ENCODE assay signal across 15 mouse cellular contexts in the genomic region with DNA sequence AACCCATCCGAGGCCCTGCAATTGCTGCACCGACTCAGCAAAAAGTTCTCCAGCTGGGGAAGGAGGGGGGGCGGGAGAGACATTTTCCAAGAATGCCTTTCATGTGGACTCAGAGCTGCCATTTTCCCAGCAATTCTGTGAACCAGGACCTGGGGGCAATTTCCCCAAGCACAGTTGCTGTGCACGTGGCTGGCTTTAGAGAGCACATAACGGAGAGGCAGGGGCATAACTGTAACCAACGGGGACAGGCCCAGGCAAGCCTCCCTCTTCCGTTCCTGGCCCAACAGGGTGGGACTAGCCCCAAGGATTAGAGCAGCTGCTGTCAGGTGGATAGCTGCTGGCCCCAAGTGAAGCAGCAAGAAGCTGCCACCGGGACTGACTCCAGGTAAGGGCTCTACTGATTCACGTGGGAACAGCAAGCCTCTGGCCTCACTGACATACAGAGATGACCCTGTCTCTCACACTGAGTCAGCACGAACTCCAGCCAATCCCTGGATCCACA. TPM values are rescaled to one million over a fixed set of nuclear protein-coding genes. Genes with fewer than 3 reads are reported as not detected.
A peak's percentile ranks its signal among the peaks of the same experiment; 100 is the strongest.
DNase-seq lines count a peak whose midpoint lies in the region; ATAC-seq lines count a peak whose summit lies in the region.
"Had no signal": no experiment of that assay in that cellular context is flagged by ENCODE, and none has a peak within 500 bp of the region (broad histone marks: within the 10 kb centered on the region; RNA-seq: fewer than 3 reads in every experiment).

No protein-coding gene starts in this region.

- H3K4me2 ChIP-seq in midbrain, embryonic 11.5 days: no peak overlapping the region
- no peak overlapping the region for H3K4me2 ChIP-seq in midbrain, embryonic 16.5 days (ENCODE audit: low read length)
- peak overlapping the region; percentile 28 for H3K4me2 ChIP-seq in embryonic facial prominence, embryonic 13.5 days
- H3K4me2 ChIP-seq in limb, embryonic 15.5 days: 0 out of 2 replicates have a peak overlapping the region, but pooled peaks have one; percentile 8
- H3K4me2 ChIP-seq: heart, embryonic 12.5 days; hindbrain, embryonic 12.5 days; liver, embryonic 11.5 days; midbrain, embryonic 13.5 days had no signal

- peak; percentile 85 for DNase-seq in midbrain, embryonic 11.5 days (ENCODE audit: low spot score, missing footprints)
- peak; percentile 86 for DNase-seq in NIH3T3 (ENCODE audit: low read depth)
- no peak for DNase-seq in adrenal gland, postnatal 36 days
- DNase-seq in cerebellum, adult 11-12 months: no peak
- no peak for DNase-seq in layer of hippocampus, adult 9-10 months (ENCODE audit: low spot score)
- DNase-seq: kidney, adult 8-10 months had no signal

- H3K4me3 ChIP-seq in midbrain, embryonic 11.5 days (ENCODE audit: low read depth, low read length): no peak overlapping the region
- no peak overlapping the region for H3K4me3 ChIP-seq in midbrain, embryonic 16.5 days (ENCODE audit: low read depth, low read length)
- H3K4me3 ChIP-seq in embryonic facial prominence, embryonic 13.5 days: no peak overlapping the region
- no peak overlapping the region for H3K4me3 ChIP-seq in limb, embryonic 15.5 days
- H3K4me3 ChIP-seq: heart, embryonic 12.5 days; hindbrain, embryonic 12.5 days; midbrain, embryonic 13.5 days had no signal

- ATAC-seq in midbrain, embryonic 11.5 days (ENCODE audit: low FRiP score): no peak
- no peak for ATAC-seq in midbrain, embryonic 16.5 days
- ATAC-seq in embryonic facial prominence, embryonic 13.5 days (ENCODE audit: insufficient number of reproducible peaks, insufficient read depth, low FRiP score, low TSS enrichment, low read depth): 0 out of 2 replicates have a peak, but pooled peaks have one; percentile 48
- ATAC-seq in limb, embryonic 15.5 days (ENCODE audit: insufficient number of reproducible peaks, low FRiP score, low TSS enrichment, low read depth): no peak
- ATAC-seq: lung, postnatal 0 days; midbrain, embryonic 13.5 days had no signal

- no peak overlapping the region for H3K9ac ChIP-seq in midbrain, embryonic 11.5 days (ENCODE audit: low read length)
- no peak overlapping the region for H3K9ac ChIP-seq in midbrain, embryonic 16.5 days (ENCODE audit: low read depth, low read length)
- H3K9ac ChIP-seq in embryonic facial prominence, embryonic 13.5 days: no peak overlapping the region
- no peak overlapping the region for H3K9ac ChIP-seq in limb, embryonic 15.5 days
- H3K9ac ChIP-seq: heart, embryonic 12.5 days; hindbrain, embryonic 12.5 days; midbrain, embryonic 13.5 days had no signal

- no peaks in the 10 kb centered on the region for H3K9me3 ChIP-seq in midbrain, embryonic 11.5 days (ENCODE audit: control insufficient read depth, low read length)
- no peaks in the 10 kb centered on the region for H3K9me3 ChIP-seq in midbrain, embryonic 16.5 days (replicated peaks; ENCODE audit: control insufficient read depth, low read length, poor library complexity, severe bottlenecking)
- no peaks in the 10 kb centered on the region for H3K9me3 ChIP-seq in embryonic facial prominence, embryonic 13.5 days
- no peaks in the 10 kb centered on the region for H3K9me3 ChIP-seq in limb, embryonic 15.5 days
- H3K9me3 ChIP-seq: heart, embryonic 12.5 days; hindbrain, embryonic 12.5 days; midbrain, embryonic 13.5 days had no signal

- H3K36me3 ChIP-seq in midbrain, embryonic 11.5 days (ENCODE audit: control insufficient read depth, insufficient read depth, low read length): no peaks in the 10 kb centered on the region
- H3K36me3 ChIP-seq in midbrain, embryonic 16.5 days (ENCODE audit: control insufficient read depth, insufficient read depth, low read length): no peaks in the 10 kb centered on the region
- no peaks in the 10 kb centered on the region for H3K36me3 ChIP-seq in embryonic facial prominence, embryonic 13.5 days
- no peaks in the 10 kb centered on the region for H3K36me3 ChIP-seq in limb, embryonic 15.5 days
- H3K36me3 ChIP-seq: heart, embryonic 12.5 days; hindbrain, embryonic 12.5 days; midbrain, embryonic 13.5 days had no signal

- H3K4me1 ChIP-seq in midbrain, embryonic 11.5 days (ENCODE audit: control insufficient read depth, insufficient read depth, low read length): peaks cover 3% of the 10 kb centered on the region; the same call in 1 of the 2 replicates
- H3K4me1 ChIP-seq in midbrain, embryonic 16.5 days (ENCODE audit: control insufficient read depth, insufficient read depth, low read length): no peaks in the 10 kb centered on the region
- H3K4me1 ChIP-seq in embryonic facial prominence, embryonic 13.5 days: peaks cover 59% of the 10 kb centered on the region
- H3K4me1 ChIP-seq in limb, embryonic 15.5 days: peaks cover 55% of the 10 kb centered on the region
- H3K4me1 ChIP-seq: midbrain, embryonic 13.5 days had no signal

- H3K27ac ChIP-seq in midbrain, embryonic 11.5 days (ENCODE audit: low read depth, low read length): no peak overlapping the region
- no peak overlapping the region for H3K27ac ChIP-seq in midbrain, embryonic 16.5 days (ENCODE audit: low read length)
- H3K27ac ChIP-seq in embryonic facial prominence, embryonic 13.5 days: peak overlapping the region; percentile 87
- H3K27ac ChIP-seq in limb, embryonic 15.5 days: peak overlapping the region; percentile 80
- H3K27ac ChIP-seq: hindbrain, embryonic 12.5 days; midbrain, embryonic 13.5 days had no signal

- H3K27me3 ChIP-seq in midbrain, embryonic 11.5 days (ENCODE audit: control insufficient read depth, insufficient read depth, low read length): no peaks in the 10 kb centered on the region
- no peaks in the 10 kb centered on the region for H3K27me3 ChIP-seq in midbrain, embryonic 16.5 days (ENCODE audit: control insufficient read depth, insufficient read depth, low read depth, low read length)
- no peaks in the 10 kb centered on the region for H3K27me3 ChIP-seq in embryonic facial prominence, embryonic 13.5 days
- H3K27me3 ChIP-seq in limb, embryonic 15.5 days: no peaks in the 10 kb centered on the region
- H3K27me3 ChIP-seq: heart, embryonic 12.5 days; hindbrain, embryonic 12.5 days; midbrain, embryonic 13.5 days had no signal

- WGBS in midbrain, embryonic 11.5 days: 42% methylated on average over 10 of the region's 10 CpGs
- WGBS in midbrain, embryonic 16.5 days: 29% methylated on average over 10 of the region's 10 CpGs
- WGBS in embryonic facial prominence, embryonic 13.5 days: 6% methylated on average over 10 of the region's 10 CpGs
- 13% methylated on average over 10 of the region's 10 CpGs for WGBS in limb, embryonic 15.5 days

RNA-seq across cellular contexts. Expression of a gene that starts 37.0 kb away (rescaled TPM):
- 1,135 and 1,165 TPM in 2 replicates for polyA plus RNA-seq in midbrain, embryonic 11.5 days (2014; fragmentation: Nextera tagmentation; extraction: Ambion mirVana)
- polyA plus RNA-seq in midbrain, embryonic 16.5 days (2015; fragmentation: Nextera tagmentation; extraction: Ambion mirVana): 19.3 TPM in 2 replicates
- 743 and 842 TPM in 2 replicates for polyA plus RNA-seq in embryonic facial prominence, embryonic 13.5 days (2015; fragmentation: Nextera tagmentation; extraction: Ambion mirVana)
- polyA plus RNA-seq in limb, embryonic 15.5 days (2015; fragmentation: Nextera tagmentation; extraction: Ambion mirVana): 582 and 638 TPM in 2 replicates
- total RNA-seq in adrenal gland, postnatal 36 days (2021): 1 to 10 TPM; 7.9 to 8.5 TPM
- total RNA-seq: common myeloid progenitor, adult 5-6 weeks had no signal

Comparison
In these comparisons a context has a peak if more than half of its experiments do, and no peak if none do; other contexts are left out.
1. RNA of a gene that starts 37.0 kb away (polyA plus RNA-seq): 1,135 to 1,165 TPM in midbrain, embryonic 11.5 days, 743 to 842 TPM in embryonic facial prominence, embryonic 13.5 days and 582 to 638 TPM in limb, embryonic 15.5 days; 19.3 TPM in midbrain, embryonic 16.5 days; every median in the first group is over 10 times any median in the second.
2. DNase-seq: peak in midbrain, embryonic 11.5 days (single experiment) and NIH3T3 (single experiment); none in adrenal gland, postnatal 36 days (0 of 2), cerebellum, adult 11-12 months (single experiment) and layer of hippocampus, adult 9-10 months (single experiment).
3. H3K27ac ChIP-seq: peak in embryonic facial prominence, embryonic 13.5 days (single experiment) and limb, embryonic 15.5 days (single experiment); none in midbrain, embryonic 11.5 days (single experiment) and midbrain, embryonic 16.5 days (single experiment).
4. H3K4me2 ChIP-seq: peak in embryonic facial prominence, embryonic 13.5 days (single experiment) and limb, embryonic 15.5 days (single experiment); none in midbrain, embryonic 11.5 days (single experiment) and midbrain, embryonic 16.5 days (single experiment).